8 mouse cellular contexts compared by ENCODE assay signal in genomic region chr7:16048164-16048564, GRCm38 (mm10). TPM values are rescaled to one million over a fixed set of nuclear protein-coding genes. Genes with fewer than 3 reads are reported as not detected.
DNase-seq lines count a peak whose midpoint lies in the region; ATAC-seq and TF ChIP-seq lines count a peak whose summit lies in the region.

No protein-coding gene starts in this region.

- peak; percentile 62 for TF ChIP-seq POLR2A in kidney, adult 2 months (IDR thresholded peaks at IDR 0.05; ENCODE audit: low read depth, low read length)

- no peaks in the 10 kb centered on the region for H3K36me3 ChIP-seq in embryonic facial prominence, embryonic 13.5 days
- H3K36me3 ChIP-seq in kidney, adult 2 months (ENCODE audit: control insufficient read depth, insufficient read depth, low read length) = no peaks in the 10 kb centered on the region
- H3K36me3 ChIP-seq in limb, embryonic 13.5 days = 0 out of 2 replicates have a peak, but pooled peaks cover 3% of the 10 kb centered on the region
- H3K36me3 ChIP-seq in midbrain, embryonic 16.5 days (ENCODE audit: control insufficient read depth, insufficient read depth, low read length) = no peaks in the 10 kb centered on the region

- WGBS in embryonic facial prominence, embryonic 13.5 days = 0% methylated on average over 20 of the region's 20 CpGs
- under 1% methylated on average over 19 of the region's 20 CpGs for WGBS in kidney, adult 2 months
- WGBS in limb, embryonic 13.5 days = 2% methylated on average over 20 of the region's 20 CpGs
- 0% methylated on average over 19 of the region's 20 CpGs for WGBS in midbrain, embryonic 16.5 days

- ATAC-seq in embryonic facial prominence, embryonic 13.5 days (ENCODE audit: insufficient number of reproducible peaks, insufficient read depth, low FRiP score, low TSS enrichment, low read depth) = peak; percentile 82
- peak; percentile 88 for ATAC-seq in limb, embryonic 13.5 days (ENCODE audit: low FRiP score, low read depth)
- peak; percentile 86 for ATAC-seq in midbrain, embryonic 16.5 days

- peak; percentile 93 for DNase-seq in 3134 (ENCODE audit: extremely low read depth, insufficient read length, low spot score)
- DNase-seq in adrenal gland, postnatal 36 days = peak; percentile 96
- peak; percentile 98 to 100 for DNase-seq in heart, adult 18-20 months
- DNase-seq in kidney, adult 2 months = peak; percentile 99
- peak; percentile 97 to 98 for DNase-seq in spleen, postnatal 10 days (ENCODE audit: low spot score in 2 of 2)

- no peaks in the 10 kb centered on the region for H3K9me3 ChIP-seq in embryonic facial prominence, embryonic 13.5 days
- no peaks in the 10 kb centered on the region for H3K9me3 ChIP-seq in limb, embryonic 13.5 days
- no peaks in the 10 kb centered on the region for H3K9me3 ChIP-seq in midbrain, embryonic 16.5 days (replicated peaks; ENCODE audit: control insufficient read depth, low read length, poor library complexity, severe bottlenecking)

- H3K4me2 ChIP-seq in embryonic facial prominence, embryonic 13.5 days = peak overlapping the region; percentile 79
- H3K4me2 ChIP-seq in limb, embryonic 13.5 days (replicated peaks) = peak overlapping the region; percentile 88
- H3K4me2 ChIP-seq in midbrain, embryonic 16.5 days (ENCODE audit: low read length) = peak overlapping the region; percentile 85

- H3K27ac ChIP-seq in embryonic facial prominence, embryonic 13.5 days = peak overlapping the region; percentile 99
- H3K27ac ChIP-seq in kidney, adult 2 months (ENCODE audit: insufficient read depth, low read depth, low read length) = peak overlapping the region; percentile 50
- peak overlapping the region; percentile 99 for H3K27ac ChIP-seq in limb, embryonic 13.5 days
- H3K27ac ChIP-seq in midbrain, embryonic 16.5 days (ENCODE audit: low read length) = peak overlapping the region; percentile 99

- H3K4me1 ChIP-seq in embryonic facial prominence, embryonic 13.5 days = peaks cover 54% of the 10 kb centered on the region
- peaks cover 29% of the 10 kb centered on the region; the same call in 1 of the 2 replicates for H3K4me1 ChIP-seq in kidney, adult 2 months (ENCODE audit: control insufficient read depth, insufficient read depth, low read length)
- H3K4me1 ChIP-seq in limb, embryonic 13.5 days = peaks cover 58% of the 10 kb centered on the region
- H3K4me1 ChIP-seq in midbrain, embryonic 16.5 days (ENCODE audit: control insufficient read depth, insufficient read depth, low read length) = peaks cover 48% of the 10 kb centered on the region

- no peaks in the 10 kb centered on the region for H3K27me3 ChIP-seq in embryonic facial prominence, embryonic 13.5 days
- H3K27me3 ChIP-seq in kidney, adult 2 months (replicated peaks; ENCODE audit: control insufficient read depth, insufficient read depth, low read length) = no peaks in the 10 kb centered on the region
- H3K27me3 ChIP-seq in limb, embryonic 13.5 days = no peaks in the 10 kb centered on the region
- H3K27me3 ChIP-seq in midbrain, embryonic 16.5 days (ENCODE audit: control insufficient read depth, insufficient read depth, low read depth, low read length) = no peaks in the 10 kb centered on the region

- peak overlapping the region; percentile 99 for H3K9ac ChIP-seq in embryonic facial prominence, embryonic 13.5 days
- H3K9ac ChIP-seq in limb, embryonic 13.5 days = peak overlapping the region; percentile 99
- peak overlapping the region; percentile 97 for H3K9ac ChIP-seq in midbrain, embryonic 16.5 days (ENCODE audit: low read depth, low read length)

- H3K4me3 ChIP-seq in embryonic facial prominence, embryonic 13.5 days = peak overlapping the region; percentile 84
- peak overlapping the region; percentile 68 for H3K4me3 ChIP-seq in kidney, adult 2 months (ENCODE audit: insufficient read depth, low read depth, low read length)
- peak overlapping the region; percentile 88 for H3K4me3 ChIP-seq in limb, embryonic 13.5 days
- peak overlapping the region; percentile 73 for H3K4me3 ChIP-seq in midbrain, embryonic 16.5 days (ENCODE audit: low read depth, low read length)

- TF ChIP-seq CTCF in kidney, adult 2 months (conservative IDR thresholded peaks at IDR 0.05; ENCODE audit: insufficient read depth, insufficient read length, low read depth, low read length) = no peak

RNA-seq across cellular contexts. Expression of gene Bicra, which starts 0.4 kb away (rescaled TPM):
- total RNA-seq in adrenal gland, postnatal 36 days (2021) = 1 to 10 TPM; 9.4 to 9.9 TPM
- 9.5 and 10.4 TPM in 2 replicates for polyA plus RNA-seq in embryonic facial prominence, embryonic 13.5 days (2015; fragmentation: Nextera tagmentation; extraction: Ambion mirVana)
- 1 to 10 TPM; 4.2 to 5.9 TPM for total RNA-seq in heart, adult 18-20 months (2021)
- polyA plus RNA-seq in kidney, adult 2 months (2012; rRNA removed) = 7.9 and 8.6 TPM in 2 replicates
- 8.6 and 8.7 TPM in 2 replicates for polyA plus RNA-seq in limb, embryonic 13.5 days (2015; fragmentation: Nextera tagmentation; extraction: Ambion mirVana)
- polyA plus RNA-seq in midbrain, embryonic 16.5 days (2015; fragmentation: Nextera tagmentation; extraction: Ambion mirVana) = 5.9 and 7.7 TPM in 2 replicates

RNA-seq across cellular contexts. Expression of gene Zfp541, which starts 13.4 kb away (rescaled TPM):
- total RNA-seq in adrenal gland, postnatal 36 days (2021) = under 1 TPM; 0.10 to 0.13 TPM
- polyA plus RNA-seq in embryonic facial prominence, embryonic 13.5 days (2015; fragmentation: Nextera tagmentation; extraction: Ambion mirVana) = 0.07 and 0.11 TPM in 2 replicates
- total RNA-seq in heart, adult 18-20 months (2021) = not detected
- polyA plus RNA-seq in kidney, adult 2 months (2012; rRNA removed) = 0.03 TPM in 1 of 2 replicates, not detected in the other
- polyA plus RNA-seq in limb, embryonic 13.5 days (2015; fragmentation: Nextera tagmentation; extraction: Ambion mirVana) = 0.04 and 0.08 TPM in 2 replicates
- 0.14 and 0.15 TPM in 2 replicates for polyA plus RNA-seq in midbrain, embryonic 16.5 days (2015; fragmentation: Nextera tagmentation; extraction: Ambion mirVana)

RNA-seq across cellular contexts. Expression of gene Napa, which starts 50.1 kb away (rescaled TPM):
- total RNA-seq in adrenal gland, postnatal 36 days (2021) = 100 to 1,000 TPM; 143 to 167 TPM
- 195 and 216 TPM in 2 replicates for polyA plus RNA-seq in embryonic facial prominence, embryonic 13.5 days (2015; fragmentation: Nextera tagmentation; extraction: Ambion mirVana)
- total RNA-seq in heart, adult 18-20 months (2021) = 10 to 100 TPM; 88.7 to 99.1 TPM
- 177 and 207 TPM in 2 replicates for polyA plus RNA-seq in kidney, adult 2 months (2012; rRNA removed)
- 232 and 245 TPM in 2 replicates for polyA plus RNA-seq in limb, embryonic 13.5 days (2015; fragmentation: Nextera tagmentation; extraction: Ambion mirVana)
- polyA plus RNA-seq in midbrain, embryonic 16.5 days (2015; fragmentation: Nextera tagmentation; extraction: Ambion mirVana) = 218 and 245 TPM in 2 replicates

Comparison
In these comparisons a context has a peak if more than half of its experiments do, and no peak if none do; other contexts are left out.
1. Peak in every context shown above with its lines: DNase-seq, ATAC-seq, H3K4me3 ChIP-seq and H3K27ac ChIP-seq.